Mouse (Mus musculus): ENCODE data around the gene Tmem82.
A peak's percentile ranks its signal among the peaks of the same experiment; 100 is the strongest.

Tmem82 gene

DNA sequence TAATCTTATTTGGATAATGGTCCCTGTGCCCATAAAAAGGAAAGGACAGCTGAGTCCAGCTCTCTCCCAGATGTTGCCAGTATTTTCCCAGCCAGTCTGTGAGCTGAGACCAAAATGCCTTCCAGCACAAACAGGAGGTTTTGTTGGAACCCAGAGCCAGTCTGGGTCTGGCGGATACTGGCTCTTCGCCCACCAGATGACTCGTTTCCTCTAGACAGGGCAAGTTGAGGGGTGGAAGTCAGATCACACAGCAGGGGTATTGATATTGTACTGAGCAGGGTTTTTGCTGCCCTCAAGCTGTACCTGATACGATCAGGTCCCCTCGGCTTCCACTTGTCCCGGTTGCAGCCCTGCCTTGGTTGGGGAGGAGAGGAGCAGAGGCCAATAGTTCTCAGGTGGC is 8.9 kb downstream of the Tmem82 start:
- DNase-seq (ENCODE audit: low read depth, low spot score): no peak
- Histone ChIP-seq H3K36me3 (ENCODE audit: control insufficient read depth, insufficient read depth, low read length, poor library complexity, severe bottlenecking) (no peaks in the 10 kb centered on the region), H3K27me3 (ENCODE audit: control insufficient read depth, insufficient read depth, low read length, poor library complexity, severe bottlenecking) (peaks cover 2% of the 10 kb centered on the region; the same call in 1 of the 2 replicates)

DNA sequence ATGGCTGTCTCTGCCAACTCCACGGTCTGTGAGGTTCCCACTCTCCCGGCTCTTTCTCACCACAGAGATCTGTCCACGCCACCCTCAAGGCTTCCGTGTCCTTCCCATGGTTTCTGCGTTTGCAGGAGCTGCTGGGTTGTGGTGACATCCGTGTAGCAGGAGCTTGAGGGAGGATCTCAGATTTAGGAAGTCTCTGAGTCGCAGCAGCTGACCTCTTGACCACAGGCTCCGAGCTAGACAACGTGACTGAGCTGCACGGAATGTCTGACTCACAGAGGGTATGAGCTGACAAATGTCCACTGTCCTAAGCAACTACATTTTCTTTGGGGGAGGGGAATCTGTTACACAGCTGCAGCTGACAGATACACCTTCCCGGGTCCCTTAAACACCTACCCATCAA is 12.6 kb downstream of the Tmem82 start, which contains the start of gene Fblim1:
Gene Fblim1, minus strand, starts transcription at position 236 of the 400 bp plus-strand sequence.
- Histone ChIP-seq H3K27me3 (ENCODE audit: control insufficient read depth, insufficient read depth, low read length, poor library complexity, severe bottlenecking) (peaks cover 2% of the 10 kb centered on the region; the same call in 1 of the 2 replicates), H3K36me3 (ENCODE audit: control insufficient read depth, insufficient read depth, low read length, poor library complexity, severe bottlenecking) (no peaks in the 10 kb centered on the region)
- no peak for DNase-seq (ENCODE audit: low read depth, low spot score)

DNA sequence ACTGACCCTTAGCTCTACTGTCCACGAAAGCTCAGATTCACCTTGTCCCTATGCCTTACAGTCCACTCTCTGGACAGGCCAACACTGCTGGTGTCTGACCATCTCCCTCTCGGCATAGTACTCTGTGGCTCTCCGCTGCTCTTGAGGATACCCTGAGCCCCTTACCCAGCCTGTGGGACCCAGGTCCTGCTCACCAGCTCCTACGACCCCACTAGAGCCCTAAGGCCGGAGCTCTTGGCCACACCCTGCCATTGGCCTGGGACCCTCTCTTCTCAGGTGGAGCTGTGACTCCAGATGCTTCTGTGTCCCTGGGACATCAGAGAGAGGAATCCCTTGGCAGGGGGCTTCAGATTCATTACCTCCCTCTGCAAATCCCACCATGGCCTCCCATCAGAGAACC is 13.0 kb downstream of the Tmem82 start:
- Histone ChIP-seq H3K36me3 (ENCODE audit: control insufficient read depth, insufficient read depth, low read length, poor library complexity, severe bottlenecking) (no peaks in the 10 kb centered on the region), H3K27me3 (ENCODE audit: control insufficient read depth, insufficient read depth, low read length, poor library complexity, severe bottlenecking) (peaks cover 2% of the 10 kb centered on the region; the same call in 1 of the 2 replicates)
- DNase-seq (ENCODE audit: low read depth, low spot score): no peak

DNA sequence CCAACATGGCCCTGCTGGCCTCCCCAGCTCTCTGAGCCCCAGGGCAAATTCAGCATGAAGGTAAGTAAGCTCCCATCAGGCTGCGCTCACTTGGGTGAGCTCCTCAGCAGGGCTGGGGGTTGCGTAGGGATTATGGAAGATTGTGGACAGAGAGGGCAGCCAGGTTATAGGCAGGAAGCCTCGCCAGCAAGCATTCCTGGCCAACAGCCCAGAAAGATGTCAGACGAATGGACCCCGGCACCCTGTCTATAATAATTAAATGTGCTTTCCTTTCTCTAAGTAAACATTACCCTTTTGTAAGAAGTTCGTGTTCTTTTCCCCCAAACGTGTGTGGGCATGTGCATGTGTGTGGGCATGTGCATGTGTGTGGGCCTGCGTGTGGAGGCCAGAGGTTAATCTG is 13.9 kb downstream of the Tmem82 start:
- no peaks in the 10 kb centered on the region; the same call in 1 of the 2 replicates for H3K27me3 ChIP-seq (ENCODE audit: control insufficient read depth, insufficient read depth, low read length, poor library complexity, severe bottlenecking)
- DNase-seq (ENCODE audit: low read depth, low spot score): no peak
- H3K36me3 ChIP-seq (ENCODE audit: control insufficient read depth, insufficient read depth, low read length, poor library complexity, severe bottlenecking): no peaks in the 10 kb centered on the region

DNA sequence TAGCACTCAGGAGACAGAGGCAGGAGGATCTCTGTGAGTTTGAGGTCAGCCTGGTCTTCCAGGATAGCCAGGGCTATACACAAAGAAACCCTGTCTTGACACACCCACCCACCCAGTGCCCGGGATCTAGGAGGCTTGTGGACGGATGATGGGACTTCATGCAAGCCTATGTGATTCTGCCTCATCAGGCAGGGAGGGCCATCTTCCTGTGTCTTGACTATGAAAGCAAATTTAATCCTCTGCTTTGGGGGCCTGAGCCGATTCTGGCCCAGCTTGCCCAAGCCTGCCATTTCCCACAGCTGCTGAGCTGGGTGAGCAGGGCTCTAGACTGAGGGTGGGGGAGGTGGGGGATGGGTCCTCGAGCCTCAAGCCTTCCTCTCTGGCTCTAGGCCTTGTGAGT is 14.5 kb downstream of the Tmem82 start:
- DNase-seq (ENCODE audit: low read depth, low spot score): no peak
- H3K36me3 ChIP-seq (ENCODE audit: control insufficient read depth, insufficient read depth, low read length, poor library complexity, severe bottlenecking): no peaks in the 10 kb centered on the region
- H3K27me3 ChIP-seq (ENCODE audit: control insufficient read depth, insufficient read depth, low read length, poor library complexity, severe bottlenecking): no peaks in the 10 kb centered on the region; the same call in 1 of the 2 replicates

DNA sequence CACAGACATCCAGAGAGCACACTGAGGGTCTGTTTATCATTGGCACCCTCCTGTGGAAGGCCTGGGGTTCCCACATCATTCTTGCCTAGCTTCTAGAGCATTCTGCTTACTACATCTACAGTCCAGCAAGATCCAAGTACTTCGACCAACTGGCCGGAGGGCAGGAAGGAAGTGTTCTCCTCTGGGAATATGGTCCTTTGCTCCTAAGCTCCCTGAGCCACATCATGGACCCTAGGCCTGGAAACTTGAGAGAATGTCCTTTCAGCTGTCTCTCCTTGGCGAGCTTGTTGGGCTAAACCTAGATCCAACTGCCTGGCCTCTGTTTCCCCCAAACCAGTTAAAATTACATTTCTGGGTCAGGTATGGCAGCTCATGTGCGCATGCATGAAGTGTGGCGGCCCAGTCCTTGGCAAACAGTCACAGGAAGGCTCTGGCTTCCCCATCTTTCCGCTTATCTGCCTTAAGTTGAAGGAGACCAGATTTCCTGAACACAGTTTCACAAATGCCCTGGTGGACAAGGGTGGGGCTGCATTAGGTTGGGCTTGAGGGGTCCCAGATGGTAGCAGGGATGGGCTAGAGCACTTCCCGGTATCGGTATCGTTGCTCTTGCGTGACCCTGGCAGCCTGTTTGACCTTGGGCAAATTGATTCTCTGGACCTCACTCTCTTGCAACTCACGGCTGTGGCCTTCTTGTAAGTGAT is 15.8 kb downstream of the Tmem82 start:
- no peaks in the 10 kb centered on the region for H3K36me3 ChIP-seq (ENCODE audit: control insufficient read depth, insufficient read depth, low read length, poor library complexity, severe bottlenecking)
- peaks cover 4% of the 10 kb centered on the region; the same call in 1 of the 2 replicates for H3K27me3 ChIP-seq (ENCODE audit: control insufficient read depth, insufficient read depth, low read length, poor library complexity, severe bottlenecking)
- no peak for DNase-seq (ENCODE audit: low read depth, low spot score)

DNA sequence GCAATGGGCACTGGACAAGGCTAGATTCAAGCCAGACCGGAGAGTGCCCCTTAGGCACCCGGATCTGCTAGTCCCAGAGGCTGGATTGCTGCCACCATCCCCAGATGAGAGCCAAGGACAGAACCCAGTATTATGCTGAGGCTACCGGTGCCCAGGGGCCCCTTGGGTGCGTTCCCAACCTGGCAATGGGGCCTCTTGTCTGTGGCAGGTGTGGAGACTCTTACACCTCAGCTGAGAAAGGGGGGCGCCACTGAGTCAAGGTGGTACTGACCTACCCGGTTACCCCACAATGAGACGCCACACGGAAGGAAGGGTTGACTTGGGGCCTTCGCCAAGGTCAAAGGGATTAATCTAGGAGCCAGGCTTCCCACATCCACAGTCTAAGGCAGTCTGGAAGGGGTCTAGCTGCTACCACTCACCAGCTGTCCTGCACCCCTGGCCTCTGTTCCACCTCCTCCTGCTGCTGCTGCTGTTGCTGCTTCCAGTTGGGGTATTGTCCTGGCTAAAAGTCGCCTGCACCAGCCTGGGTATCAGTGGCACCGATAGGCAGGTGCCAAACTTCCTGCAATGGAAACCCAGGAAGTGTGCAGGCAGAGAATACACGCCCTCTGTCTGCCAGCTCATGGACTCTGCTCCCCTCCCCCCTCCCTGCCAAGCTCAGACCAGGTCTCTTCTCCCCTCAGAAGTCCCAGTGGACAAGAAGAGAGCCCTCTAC is 17.1 kb downstream of the Tmem82 start:
- peaks cover 4% of the 10 kb centered on the region; the same call in 1 of the 2 replicates for H3K27me3 ChIP-seq (ENCODE audit: control insufficient read depth, insufficient read depth, low read length, poor library complexity, severe bottlenecking)
- DNase-seq (ENCODE audit: low read depth, low spot score): no peak
- no peaks in the 10 kb centered on the region for H3K36me3 ChIP-seq (ENCODE audit: control insufficient read depth, insufficient read depth, low read length, poor library complexity, severe bottlenecking)

DNA sequence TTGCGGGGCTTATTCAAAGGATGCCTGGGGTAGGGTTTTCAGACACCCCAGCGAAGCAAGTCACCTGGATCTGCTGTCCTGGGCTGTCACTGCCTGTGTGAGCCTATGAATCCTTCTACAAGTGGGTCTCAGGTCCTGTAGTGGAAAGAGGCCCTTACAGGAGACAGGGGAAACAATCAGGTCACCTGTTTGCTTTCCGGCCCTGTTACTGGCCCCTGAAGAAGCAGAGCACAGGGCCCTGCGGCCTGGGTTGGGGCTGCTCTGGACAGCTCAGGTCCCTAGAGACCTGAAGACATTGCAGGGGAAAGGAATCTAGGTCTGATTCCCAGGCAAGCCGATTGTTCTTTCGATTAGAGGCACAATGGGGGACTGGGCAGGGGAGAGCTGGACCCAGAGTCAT is 18.1 kb downstream of the Tmem82 start:
- DNase-seq (ENCODE audit: low read depth, low spot score): no peak
- Histone ChIP-seq H3K27me3 (ENCODE audit: control insufficient read depth, insufficient read depth, low read length, poor library complexity, severe bottlenecking) (peaks cover 4% of the 10 kb centered on the region), H3K36me3 (ENCODE audit: control insufficient read depth, insufficient read depth, low read length, poor library complexity, severe bottlenecking) (no peaks in the 10 kb centered on the region)

DNA sequence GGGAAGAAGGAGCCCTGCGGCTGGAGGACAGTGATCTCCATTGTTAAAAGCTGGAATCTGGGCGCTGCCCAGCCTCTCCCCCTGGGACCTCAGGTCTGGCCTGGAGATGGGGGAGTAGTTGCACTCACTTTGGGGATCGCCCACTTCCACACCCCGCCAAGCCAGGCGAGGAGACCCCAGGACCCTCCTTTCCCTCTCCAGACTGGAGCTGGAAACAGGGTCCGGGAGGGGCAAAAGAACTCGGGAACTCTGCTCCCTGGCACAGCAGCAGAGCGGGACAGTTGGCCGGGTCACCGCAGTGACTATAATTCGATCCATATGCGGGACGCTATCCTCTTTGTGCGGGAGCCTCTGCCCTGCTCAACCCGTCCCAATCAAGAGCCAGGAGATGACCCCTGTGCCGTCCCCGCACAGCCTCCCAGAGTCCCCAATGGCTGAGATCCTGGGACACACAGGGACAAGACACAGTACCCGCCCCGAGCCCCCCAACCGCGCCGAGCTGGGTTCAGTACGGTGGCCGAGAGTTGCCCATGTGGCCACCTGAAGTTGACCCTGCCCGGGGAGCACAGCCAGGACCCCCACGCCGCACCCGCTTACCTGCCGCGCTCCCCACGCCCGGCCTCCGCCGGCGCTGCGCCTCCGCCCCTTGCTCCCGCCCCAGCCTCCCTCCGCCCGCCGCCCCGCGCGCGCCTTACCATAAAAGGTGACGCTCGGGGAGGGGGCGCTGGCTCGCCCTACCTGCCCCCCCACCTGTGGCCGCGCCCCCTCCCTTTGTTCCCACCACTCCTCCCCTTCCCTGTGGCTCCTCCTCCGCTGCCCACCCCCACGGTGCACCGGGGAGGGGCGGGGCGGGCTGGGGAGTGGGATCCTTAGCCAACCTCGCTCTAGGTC is 18.9 kb downstream of the Tmem82 start:
- H3K27me3 ChIP-seq (ENCODE audit: control insufficient read depth, insufficient read depth, low read length, poor library complexity, severe bottlenecking): peaks cover 4% of the 10 kb centered on the region
- no peak for DNase-seq (ENCODE audit: low read depth, low spot score)
- H3K36me3 ChIP-seq (ENCODE audit: control insufficient read depth, insufficient read depth, low read length, poor library complexity, severe bottlenecking): no peaks in the 10 kb centered on the region

DNA sequence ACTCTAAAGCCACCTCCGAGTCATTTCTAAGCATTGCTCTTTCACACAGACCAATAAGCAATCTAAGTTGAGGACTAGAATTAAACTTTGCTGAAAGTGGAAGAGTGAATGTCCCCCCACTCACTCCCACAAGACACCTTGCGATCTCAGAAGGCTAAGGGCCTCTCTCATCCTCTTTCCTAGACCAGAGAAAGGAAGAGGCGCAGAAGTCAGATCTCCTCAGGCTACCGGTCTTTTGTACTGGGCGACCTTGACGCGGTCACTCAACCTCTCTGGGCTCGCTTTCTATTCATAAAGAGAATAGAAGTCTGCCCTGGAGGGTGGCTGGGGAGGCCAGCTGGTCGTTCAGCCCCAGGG is 19.6 kb downstream of the Tmem82 start:
- Histone ChIP-seq H3K36me3 (ENCODE audit: control insufficient read depth, insufficient read depth, low read length, poor library complexity, severe bottlenecking) (no peaks in the 10 kb centered on the region), H3K27me3 (ENCODE audit: control insufficient read depth, insufficient read depth, low read length, poor library complexity, severe bottlenecking) (peaks cover 4% of the 10 kb centered on the region)
- DNase-seq (ENCODE audit: low read depth, low spot score): no peak

DNA sequence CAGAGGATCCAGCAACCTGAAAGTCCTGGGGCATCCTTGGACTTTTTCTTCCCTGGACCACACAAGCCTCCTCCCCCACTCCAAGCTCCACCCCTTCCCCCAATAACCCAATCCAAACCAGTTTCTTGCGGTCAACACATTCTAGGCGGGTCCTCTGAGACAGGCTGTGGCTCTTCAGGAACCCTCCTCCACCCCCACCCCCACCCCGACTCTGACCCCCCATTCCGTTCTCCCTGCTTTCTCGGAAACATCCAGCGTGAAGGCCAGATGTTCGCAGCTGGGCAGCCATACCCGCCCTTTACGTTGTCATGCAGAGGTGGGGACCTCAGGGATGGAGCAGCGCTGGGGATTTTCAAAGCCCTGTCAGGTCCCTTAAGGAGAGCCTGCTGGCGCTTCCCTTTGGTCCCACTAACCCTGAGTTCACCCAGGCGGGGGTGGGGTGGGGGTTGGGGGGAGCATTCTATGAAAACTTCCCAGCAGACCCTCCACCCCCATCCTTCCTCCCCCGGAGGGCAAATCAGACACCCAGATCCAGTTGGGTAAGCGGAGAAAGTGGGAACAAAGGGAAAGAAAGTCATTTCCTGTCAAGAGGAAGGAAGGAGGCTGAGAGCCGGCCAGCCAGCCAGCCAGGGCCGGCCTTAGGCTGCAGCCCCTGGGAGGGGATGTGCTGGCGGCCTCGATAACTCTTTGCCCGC is 20.1 kb downstream of the Tmem82 start:
- peaks cover 4% of the 10 kb centered on the region for H3K27me3 ChIP-seq (ENCODE audit: control insufficient read depth, insufficient read depth, low read length, poor library complexity, severe bottlenecking)
- DNase-seq (ENCODE audit: low read depth, low spot score): no peak
- no peaks in the 10 kb centered on the region for H3K36me3 ChIP-seq (ENCODE audit: control insufficient read depth, insufficient read depth, low read length, poor library complexity, severe bottlenecking)

DNA sequence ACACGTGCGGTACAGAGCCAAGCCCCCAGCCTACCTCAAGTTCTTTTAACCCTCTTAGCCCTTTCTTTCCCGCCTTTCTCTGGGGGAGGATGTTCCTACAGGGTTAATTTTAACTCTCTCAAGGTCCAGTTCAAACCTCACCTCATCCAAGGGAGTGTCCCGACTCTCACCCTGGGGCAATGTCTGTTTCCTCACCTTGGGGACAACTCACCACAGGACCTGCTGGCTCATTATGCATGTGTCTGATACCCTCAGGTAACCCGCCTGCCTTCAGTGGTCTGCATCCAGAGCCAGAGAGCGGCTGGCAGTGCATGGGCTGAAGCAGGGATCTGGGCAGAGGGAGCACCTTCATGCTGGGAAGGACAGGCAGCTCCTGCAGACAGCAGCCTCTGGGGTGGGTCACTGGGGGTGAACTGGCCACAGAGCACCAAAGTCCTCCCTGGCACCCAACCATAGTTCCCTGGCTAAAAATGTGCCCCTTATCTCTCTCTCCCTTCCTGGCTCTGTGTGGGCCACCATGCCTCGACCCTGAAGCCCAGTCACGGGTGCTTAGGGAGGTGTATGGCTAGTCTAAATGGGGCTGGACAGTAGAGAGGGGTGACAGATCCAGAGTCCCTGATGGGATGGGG is 21.6 kb downstream of the Tmem82 start:
- no peak for DNase-seq (ENCODE audit: low read depth, low spot score)
- H3K36me3 ChIP-seq (ENCODE audit: control insufficient read depth, insufficient read depth, low read length, poor library complexity, severe bottlenecking): no peaks in the 10 kb centered on the region
- peaks cover 4% of the 10 kb centered on the region for H3K27me3 ChIP-seq (ENCODE audit: control insufficient read depth, insufficient read depth, low read length, poor library complexity, severe bottlenecking)

DNA sequence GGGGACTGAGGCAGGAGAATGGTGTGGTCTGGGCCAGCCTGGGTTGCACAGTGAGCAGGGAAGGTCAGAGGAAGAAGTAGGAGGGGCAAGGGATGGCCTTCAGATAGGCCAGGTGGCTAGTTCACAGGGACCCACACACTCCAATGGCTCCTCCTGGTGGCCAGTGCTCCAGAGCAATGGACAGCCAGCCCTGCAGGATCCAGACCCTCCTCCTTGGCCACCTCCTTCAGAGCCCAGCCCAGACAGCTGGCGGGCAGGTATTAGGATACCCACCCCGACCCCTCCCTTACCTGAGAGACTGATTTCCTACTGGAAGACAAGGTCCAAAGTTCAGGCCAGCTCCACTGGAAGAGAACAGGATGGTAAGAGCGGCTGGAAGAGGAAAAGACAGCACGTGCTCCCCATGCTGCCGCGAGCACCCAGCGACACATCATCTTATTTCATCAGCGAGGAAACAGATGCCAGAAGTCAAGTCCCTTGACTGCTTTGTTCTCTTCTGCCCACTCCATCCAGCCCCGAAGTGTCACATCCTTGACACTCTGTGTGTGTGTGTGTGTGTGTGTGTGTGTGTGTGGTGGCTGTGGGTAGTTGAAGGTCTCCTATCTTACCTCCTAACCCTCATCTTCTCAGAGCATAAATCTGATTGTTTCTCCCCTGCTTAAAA is 22.7 kb downstream of the Tmem82 start:
- H3K36me3 ChIP-seq (ENCODE audit: control insufficient read depth, insufficient read depth, low read length, poor library complexity, severe bottlenecking): no peaks in the 10 kb centered on the region
- DNase-seq (ENCODE audit: low read depth, low spot score): peak; percentile 31
- peaks cover 4% of the 10 kb centered on the region for H3K27me3 ChIP-seq (ENCODE audit: control insufficient read depth, insufficient read depth, low read length, poor library complexity, severe bottlenecking)

Data from splenic B cell, adult 2 months (primary cell).